Mouse (Mus musculus) C2C12 (cell line): ENCODE data around the gene Bdkrb2.

Experiments
- CEBPB ChIP-seq: IDR thresholded peaks from one replicate; pipeline ENCODE4 v1.6.1; 2011; ENCODE audit warnings: low read depth, mild to moderate bottlenecking, control low read depth, moderate library complexity
- CTCF ChIP-seq: IDR thresholded peaks from one replicate; pipeline ENCODE4 v1.5.1; 2011; ENCODE audit not compliant: control insufficient read depth, insufficient read depth, insufficient read length
- FOSL1 ChIP-seq: IDR thresholded peaks from one replicate; pipeline ENCODE4 v1.8.0; 2011; ENCODE audit warnings: mild to moderate bottlenecking, low read length; ENCODE audit not compliant: poor library complexity, insufficient read depth, severe bottlenecking
- MAX ChIP-seq: IDR thresholded peaks from one replicate; pipeline ENCODE4 v1.6.1; 2011; ENCODE audit warnings: mild to moderate bottlenecking, control low read depth
- MYOD1 ChIP-seq: IDR thresholded peaks from one replicate; pipeline ENCODE4 v1.6.1; 2011; ENCODE audit warnings: low read depth; ENCODE audit not compliant: control insufficient read depth, insufficient read length
- MYOG ChIP-seq: IDR thresholded peaks from one replicate; pipeline ENCODE4 v1.6.1; 2011; ENCODE audit not compliant: control insufficient read depth, insufficient read length; ENCODE audit errors: extremely low read depth
- USF1 ChIP-seq: IDR thresholded peaks from one replicate; pipeline ENCODE4 v1.6.1; 2011; ENCODE audit warnings: low read depth, mild to moderate bottlenecking, control low read depth, moderate library complexity

GRCm38 (mm10) chr12:105580490-105580889 is 17.5 kb downstream of the Bdkrb2 start:
- TF ChIP-seq CTCF (no peak), MAX (no peak), MYOD1 (no peak), USF1 (no peak), FOSL1 (no peak), CEBPB (no peak), MYOG (no peak)
